Mouse (Mus musculus) erythroblast, adult 5-6 weeks (primary cell): ENCODE results near the gene Samd15. TPM values are rescaled to one million over a fixed set of nuclear protein-coding genes. Genes with fewer than 3 reads are reported as not detected.
"Not testable (repeated sequence)": the region's sequence is repeated elsewhere in the genome, so short reads cannot be mapped to it uniquely, and the experiment has no call there.

ENCODE experiments used
- ATAC-seq: replicated peaks from 2 replicates; pipeline ENCODE4 v1.8.0; 2016; ENCODE audit warnings: moderate number of reproducible peaks, mild to moderate bottlenecking, moderate TSS enrichment, inconsistent platforms; ENCODE audit not compliant: poor library complexity, low FRiP score, severe bottlenecking
- total RNA-seq, 2 experiments: library from RNA; stranded (forward) in 1 of 2; stranded (reverse) in 1 of 2; fragments of 150-400 nt in 1 of 2; fragments of 200-764, 138-1000 nt in 1 of 2; gene quantifications; 2 replicates each; pipeline versions ENCODE4 v1.2.3 to v1.2.4; 2015 to 2017; ENCODE audit warnings: low replicate concordance in 2 of 2

Gene Samd15
- total RNA-seq (2015; ENCODE audit: low replicate concordance) = not detected in 2 replicates
- 1.5 TPM in 1 of 2 replicates, not detected in the other for total RNA-seq (2017; ENCODE audit: low replicate concordance)

- no peak for ATAC-seq
Observed at GRCm38 (mm10) chr12:87199206-87199972, at the start of gene Samd15. TSS of gene Samd15 (plus strand) at chr12:87199723.

GRCm38 (mm10) chr12:87154448-87154847 is 45.1 kb upstream of the Samd15 start:
- ATAC-seq = not testable (repeated sequence)

DNA sequence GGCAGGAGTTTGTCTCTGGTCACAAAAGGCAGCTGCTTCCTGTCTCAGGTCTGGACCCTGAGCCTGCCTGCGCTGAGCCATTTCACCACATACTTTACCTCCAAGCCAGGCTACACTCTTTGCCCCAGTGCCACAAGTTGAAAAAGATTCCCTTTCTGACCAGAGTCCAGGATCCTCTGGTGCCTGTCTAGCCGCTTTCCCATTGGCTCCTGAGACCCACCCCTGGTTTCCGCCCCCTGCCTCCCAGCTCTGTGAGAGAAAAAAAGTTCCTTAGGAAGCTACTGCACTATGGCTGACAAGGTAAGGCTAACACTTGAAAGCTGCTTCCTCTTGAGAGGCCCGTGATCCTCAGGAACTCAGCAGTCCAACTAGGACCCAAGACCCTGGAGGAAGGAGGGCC is 42.2 kb upstream of the Samd15 start:
- ATAC-seq = no peak

DNA sequence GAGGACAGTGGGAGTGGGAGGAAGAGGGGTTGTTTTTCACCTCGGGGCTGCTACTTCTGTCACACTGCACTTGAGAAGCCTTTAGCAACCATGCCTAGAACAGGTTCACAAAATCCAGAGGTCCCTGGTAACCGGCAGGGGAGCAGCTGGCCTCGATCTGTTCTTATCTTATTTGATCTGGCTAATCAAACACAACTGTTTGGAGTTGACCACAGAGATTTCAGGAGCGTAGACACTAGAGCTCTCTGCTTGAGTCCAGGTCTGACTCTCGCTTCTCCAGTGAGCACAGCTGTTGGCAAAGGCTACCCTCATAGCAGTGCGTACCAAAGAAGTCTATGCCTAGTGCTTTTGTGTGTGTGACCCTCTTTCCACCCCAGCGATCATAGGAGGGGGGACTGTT is 41.4 kb upstream of the Samd15 start:
- no peak for ATAC-seq

DNA sequence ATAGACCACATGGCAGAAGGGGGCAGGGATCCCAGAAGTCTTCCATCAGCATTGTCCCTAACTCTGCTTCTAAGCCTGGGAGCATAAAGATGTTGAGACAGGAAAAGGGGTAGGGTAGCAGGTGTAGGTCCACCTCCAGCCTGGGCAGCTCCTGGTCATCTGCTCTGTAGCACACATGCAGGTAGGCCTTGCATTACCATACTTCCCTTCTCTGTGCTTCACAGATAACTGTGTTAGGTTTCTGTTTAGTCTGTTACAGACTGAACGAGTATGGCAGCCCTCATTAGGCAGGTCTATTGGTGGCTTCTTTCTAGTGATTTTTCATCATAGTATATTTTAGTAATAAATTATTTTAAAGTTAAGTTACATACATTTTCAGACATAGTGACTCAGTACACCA is 39.2 kb upstream of the Samd15 start:
- ATAC-seq = no peak

DNA sequence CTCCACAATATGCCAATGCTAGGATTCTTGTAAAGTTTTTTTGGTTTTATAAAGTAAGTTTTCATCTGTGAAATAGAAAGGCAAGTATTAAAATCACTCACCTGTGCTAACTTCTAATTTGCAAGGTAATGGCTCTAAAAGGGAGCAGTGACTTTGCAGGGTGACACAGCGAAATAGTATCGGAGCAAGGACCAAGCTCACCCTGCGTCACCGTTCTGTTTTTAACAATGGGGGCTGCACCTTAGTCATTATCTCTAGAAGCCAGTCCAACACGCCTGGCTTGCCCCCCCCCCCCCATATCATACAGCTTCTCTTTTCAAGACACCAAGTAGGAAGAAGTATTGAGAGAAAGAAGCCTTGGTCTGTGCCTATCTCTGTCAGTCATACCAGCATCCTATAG is 38.7 kb upstream of the Samd15 start:
- ATAC-seq = peak; percentile 53; the same call in 1 of the 2 replicates

DNA sequence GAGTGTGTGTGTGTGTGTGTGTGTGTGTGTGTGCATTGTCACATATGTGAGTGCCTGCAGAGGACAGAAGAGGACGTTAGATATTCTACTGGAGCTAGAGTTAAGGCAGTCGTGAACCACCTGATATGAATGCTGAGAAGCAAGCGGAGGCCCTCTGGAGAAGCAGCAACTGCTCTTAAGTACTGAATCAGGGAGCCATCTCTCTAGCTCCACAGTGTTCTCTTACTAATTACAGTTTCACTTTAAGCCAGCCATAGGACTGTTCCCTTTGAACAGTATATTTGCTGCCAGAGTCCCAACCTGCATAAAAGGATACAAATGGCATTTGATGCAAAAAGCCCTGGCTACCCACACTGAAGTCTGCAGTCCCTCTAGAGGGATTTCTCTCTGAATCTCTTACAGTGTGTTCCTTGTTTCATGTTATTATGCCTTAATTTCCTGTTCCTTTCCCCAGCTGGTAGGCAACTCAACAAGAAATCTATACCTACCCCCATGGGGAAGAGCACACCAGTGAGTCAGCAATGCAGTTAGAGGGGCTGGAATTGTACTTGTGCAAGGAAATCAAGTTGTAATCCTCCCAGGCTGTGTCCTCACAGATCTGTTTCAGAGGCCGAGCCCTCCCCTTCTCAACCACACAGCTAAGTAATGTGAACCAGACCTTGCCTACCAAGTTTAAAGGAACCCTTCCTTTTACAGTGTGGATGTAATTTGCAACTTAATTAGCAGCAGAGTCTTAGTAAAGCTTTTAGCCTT is 24.2 kb upstream of the Samd15 start:
- no peak for ATAC-seq

- no peak for ATAC-seq
Observed at GRCm38 (mm10) chr12:87177631-87178030, 21.9 kb upstream of the Samd15 start.

GRCm38 (mm10) chr12:87193008-87193407 is 6.5 kb upstream of the Samd15 start:
- no peak for ATAC-seq

DNA sequence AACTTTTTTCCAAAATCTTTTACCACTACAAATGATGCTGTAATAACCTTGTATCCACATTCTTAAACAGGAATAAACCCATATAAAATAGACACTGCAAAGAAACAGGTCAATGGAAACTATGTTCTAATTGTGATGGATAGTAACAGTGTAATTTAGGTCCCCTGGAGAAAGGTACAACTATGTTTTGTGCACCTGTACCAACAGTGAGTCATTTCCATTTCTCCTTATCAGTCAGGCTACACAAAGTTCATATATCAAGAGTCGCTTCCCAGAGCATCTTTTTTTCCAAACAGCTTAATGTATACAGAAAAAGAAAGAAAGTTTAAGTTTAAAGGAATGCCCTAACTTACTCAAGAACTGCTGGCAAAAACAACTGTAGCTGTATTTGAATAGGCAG is 4.5 kb upstream of the Samd15 start:
- ATAC-seq = no peak

- ATAC-seq = no peak
Observed at GRCm38 (mm10) chr12:87196310-87196709, 3.2 kb upstream of the Samd15 start.

GRCm38 (mm10) chr12:87198792-87199191 is 731 bp upstream of the Samd15 start:
- ATAC-seq = no peak

GRCm38 (mm10) chr12:87199973-87200586 is 557 bp downstream of the Samd15 start, which contains the start of gene Tmed8:
TSS of gene Tmed8 (minus strand) at chr12:87200454.
- ATAC-seq = no peak

DNA sequence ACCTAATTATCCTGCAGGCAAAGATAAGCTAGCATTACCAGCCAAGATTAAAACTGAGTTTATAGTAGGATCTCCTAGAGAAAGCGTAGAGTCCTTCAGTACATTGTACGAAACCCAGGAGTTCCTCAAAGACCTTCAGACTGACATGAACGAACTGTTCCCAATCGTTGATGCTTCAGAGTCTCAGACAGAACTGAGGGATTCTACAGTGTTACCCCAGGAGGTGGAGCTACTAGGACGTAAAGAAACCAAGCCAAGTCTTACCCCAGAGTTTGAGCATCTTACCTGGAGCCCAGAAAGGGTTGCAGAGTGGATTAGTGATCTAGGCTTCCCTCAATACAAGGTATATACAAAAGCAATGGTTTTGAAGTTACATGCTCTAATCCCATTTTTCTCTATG is 2.2 kb downstream of the Samd15 start:
- ATAC-seq = no peak

DNA sequence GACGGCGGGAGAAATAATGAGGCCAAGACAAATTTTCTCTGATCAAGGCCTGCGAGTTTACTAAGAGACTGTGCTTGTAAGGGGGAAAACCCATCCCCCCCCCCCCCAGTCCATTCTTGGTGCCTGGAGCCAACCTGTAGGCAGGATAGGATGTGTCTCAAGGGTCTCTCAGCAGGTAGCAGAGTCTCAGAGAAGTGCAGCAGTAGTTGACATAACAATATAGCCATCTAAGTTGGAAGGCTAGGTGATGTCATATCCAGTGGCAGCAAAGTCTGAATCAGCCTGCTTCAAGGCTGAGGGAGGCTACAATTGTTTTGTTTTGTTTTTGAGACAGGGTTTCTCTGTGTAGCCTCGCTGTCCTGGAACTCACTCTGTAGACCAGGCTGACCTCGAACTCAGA is 6.3 kb downstream of the Samd15 start:
- ATAC-seq = not testable (repeated sequence)

GRCm38 (mm10) chr12:87212844-87213606 is 13.5 kb downstream of the Samd15 start:
- no peak for ATAC-seq

DNA sequence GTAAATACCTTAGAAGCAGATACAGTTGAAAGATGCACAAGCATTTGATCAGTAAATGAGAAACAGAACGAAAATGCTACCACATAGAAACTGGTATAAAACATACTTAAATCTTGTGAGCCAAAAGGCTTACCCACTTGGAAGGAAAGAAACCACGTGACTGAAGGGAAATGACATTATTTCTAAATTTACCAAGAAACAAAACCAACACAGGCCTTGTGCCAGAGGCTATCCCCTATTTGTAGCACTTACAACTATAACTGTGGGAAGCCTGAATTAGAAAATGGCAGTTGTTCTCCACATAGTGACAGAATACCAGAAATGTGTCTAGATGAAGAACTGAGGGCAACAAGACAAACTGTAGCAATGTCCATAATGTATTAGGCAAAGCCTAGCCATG is 16.5 kb downstream of the Samd15 start:
- no peak for ATAC-seq

DNA sequence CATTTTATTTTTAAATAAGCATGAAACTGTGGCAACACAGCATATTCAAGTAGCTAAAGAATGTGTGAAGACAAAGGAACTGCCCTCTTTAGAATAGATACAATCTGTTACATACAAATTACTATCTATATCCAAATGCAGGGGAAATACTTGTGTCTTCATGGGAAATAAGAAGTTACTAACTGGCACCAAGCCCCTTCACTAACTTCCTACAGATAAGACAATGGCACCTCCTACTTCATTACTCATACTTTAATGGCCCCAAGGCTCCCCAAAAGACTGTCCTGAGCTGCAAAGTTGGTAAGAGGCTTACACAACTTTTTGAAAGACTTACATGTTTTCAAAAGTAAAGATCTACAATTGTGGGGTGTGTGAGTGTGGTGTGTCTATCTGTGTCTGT is 18.1 kb downstream of the Samd15 start:
- ATAC-seq = no peak

- ATAC-seq = no peak
Observed at GRCm38 (mm10) chr12:87219362-87219761, 19.8 kb downstream of the Samd15 start.

- no peak for ATAC-seq
Observed at GRCm38 (mm10) chr12:87224950-87225349, 25.4 kb downstream of the Samd15 start.
